Mouse (Mus musculus) c-Kit-positive CD71-positive TER-119-negative erythroid progenitor cells, embryonic 14.5 days (primary cell): Measurements from ENCODE around the gene A230050P20Rik.

ENCODE experiments used
- DNase-seq: peaks from one replicate; pipeline ENCODE4 v3.0.0-alpha.2; 2013; ENCODE audit warnings: low read depth

Gene A230050P20Rik

DNA sequence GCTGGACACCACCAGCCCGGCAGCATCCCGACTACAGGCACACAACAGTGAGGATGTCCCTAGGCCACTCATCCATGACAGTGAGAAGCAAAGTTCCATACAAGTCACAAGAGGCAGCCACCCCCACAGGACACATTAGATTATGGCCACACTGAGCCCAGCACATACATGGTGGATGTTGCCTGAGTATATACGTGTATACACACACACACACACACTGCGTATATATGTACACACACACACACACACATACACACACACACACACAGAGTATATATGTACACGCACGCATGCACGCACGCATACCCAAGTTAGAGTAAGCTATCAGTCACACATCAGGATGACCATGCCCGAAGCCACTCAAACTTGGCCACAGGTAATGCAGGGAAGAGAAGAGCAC lies 26.9 kb downstream of the A230050P20Rik start:
- DNase-seq, result no peak

DNA sequence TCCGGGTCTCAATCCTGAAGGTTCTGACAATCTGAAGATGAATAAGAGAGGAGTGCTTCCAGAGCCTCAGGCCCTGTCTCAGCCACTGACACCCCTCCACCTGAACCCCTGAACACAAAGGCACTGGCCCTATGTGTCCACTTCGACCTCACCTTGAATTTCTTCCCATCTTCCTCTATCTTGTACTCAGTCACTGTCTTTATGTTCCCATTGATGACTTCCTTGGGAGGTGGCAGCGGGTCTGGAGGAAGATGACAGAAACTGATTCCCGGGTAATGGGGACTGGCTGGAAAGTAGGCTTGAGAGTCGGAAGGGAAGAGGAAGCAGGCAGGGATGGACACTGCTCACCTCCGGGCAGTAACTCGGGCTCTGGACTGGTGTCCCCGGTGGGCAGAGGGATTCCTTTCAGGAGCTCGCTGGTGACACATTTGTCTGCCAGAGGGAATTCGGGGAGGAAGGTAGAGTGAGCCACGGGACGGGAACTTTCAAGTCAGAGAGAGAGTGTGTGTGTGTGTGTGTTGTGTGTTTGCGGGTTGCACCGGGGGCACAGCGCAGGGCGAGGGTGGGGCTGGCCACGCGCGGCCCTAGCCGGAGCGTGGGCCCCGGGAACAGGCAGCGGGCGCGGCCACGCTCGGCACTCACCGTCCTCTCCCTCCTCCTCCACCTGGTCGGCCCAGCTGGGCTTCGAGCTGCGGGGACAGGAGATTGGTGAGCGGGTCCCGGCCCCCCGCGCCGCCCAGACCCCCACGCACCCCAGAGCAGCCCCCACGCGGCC lies 29.5 kb downstream of the A230050P20Rik start:
- DNase-seq, result no peak

DNA sequence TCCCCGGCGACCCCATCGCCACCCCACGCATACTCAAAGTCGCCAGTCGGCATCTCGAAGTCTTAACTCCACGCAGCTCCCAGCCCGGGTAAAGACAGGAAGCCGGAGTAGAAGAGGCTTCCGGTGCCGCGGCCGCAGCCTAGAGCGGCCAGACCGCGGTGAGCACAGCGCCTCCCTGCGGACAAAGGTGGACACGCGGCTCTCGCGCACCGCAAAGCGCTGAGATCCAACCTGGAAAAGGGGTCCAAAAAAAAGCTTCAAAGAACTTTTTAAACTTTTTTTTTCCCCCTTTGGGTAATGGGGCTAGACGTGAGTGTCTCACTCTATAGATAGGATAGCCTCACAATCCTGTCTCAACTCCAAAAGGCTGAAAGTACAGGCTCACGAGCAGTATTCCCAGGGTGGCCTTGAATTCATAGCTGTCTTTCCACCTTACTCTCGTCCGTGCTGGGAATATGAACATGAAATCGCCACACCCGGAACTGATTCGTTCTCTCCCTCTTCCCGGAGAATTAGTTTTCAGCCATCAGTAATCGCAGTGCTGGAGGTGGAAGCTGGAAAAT lies 30.1 kb downstream of the A230050P20Rik start, which contains the start of gene Eif3g:
Gene Eif3g, minus strand, starts transcription at position 113 of the 563 bp plus-strand sequence.
- DNase-seq, result peak; percentile 75

DNA sequence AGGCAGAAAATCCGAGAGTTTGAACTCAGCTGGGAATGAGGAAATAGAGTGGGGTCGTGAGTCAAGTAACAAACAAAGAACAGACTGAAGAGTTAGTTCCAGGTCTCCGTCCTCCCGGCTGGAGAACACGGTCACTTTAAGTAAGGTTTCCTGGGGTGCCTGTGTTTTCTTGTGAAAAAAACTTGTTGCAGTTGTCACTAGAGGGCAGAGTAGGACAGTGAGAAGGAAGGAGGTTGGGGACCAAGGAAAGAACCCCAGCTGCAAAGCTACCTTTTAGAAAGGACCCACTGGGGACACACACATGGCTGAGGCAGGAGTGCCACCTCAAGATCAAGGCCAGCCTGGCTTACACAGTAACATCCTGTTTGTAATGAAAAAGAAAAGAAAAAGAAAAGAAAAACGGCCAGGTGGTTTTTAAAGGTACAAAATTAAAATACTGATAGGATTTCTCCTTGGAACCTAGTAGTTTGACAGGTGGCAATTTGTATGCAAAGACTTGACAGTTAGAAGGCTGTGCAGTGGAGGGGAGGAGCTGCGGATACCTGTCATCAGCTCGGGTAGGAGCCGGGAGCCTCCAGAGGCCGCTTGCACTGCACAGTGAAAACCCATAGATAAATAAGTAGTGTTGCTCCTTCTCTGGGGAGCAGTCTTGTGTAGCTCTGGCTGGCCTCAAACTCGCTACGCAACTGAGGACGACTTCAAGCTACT lies 33.2 kb downstream of the A230050P20Rik start:
- peak; percentile 62 for DNase-seq

DNA sequence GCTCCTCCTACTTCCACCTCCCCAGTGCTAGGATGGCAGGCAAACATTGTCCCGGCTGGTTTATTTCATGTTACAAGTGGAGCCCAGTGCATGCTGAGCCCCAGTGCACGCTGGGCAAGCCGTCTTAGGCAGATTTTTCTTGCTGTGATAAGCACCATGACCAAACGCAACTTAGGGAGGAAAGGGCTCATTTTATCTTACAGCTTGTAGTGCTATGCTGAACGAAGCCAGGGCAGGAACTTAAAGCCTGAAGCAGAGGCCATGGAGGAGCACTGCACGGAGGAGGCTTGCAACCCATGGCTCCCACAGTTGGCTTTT lies 33.7 kb downstream of the A230050P20Rik start:
- no peak for DNase-seq

DNA sequence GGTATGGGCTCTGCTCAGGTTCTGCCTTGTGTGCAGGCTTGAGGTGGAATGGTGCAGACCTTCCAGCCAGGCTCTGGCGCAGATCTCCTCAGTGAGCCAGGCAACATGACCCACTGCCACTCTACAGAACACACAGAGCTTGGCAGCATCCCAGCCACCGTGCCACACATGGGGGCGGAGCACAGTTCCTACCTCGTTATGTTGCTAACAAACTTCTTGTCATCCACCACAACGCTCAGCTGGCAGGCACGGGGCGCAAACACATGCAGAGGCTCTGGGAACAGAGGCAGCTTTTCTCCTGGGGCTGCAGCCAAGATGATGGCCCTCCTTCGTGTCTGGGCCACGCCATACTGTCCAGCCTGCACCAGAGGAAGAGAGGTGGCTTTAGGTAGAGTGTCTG lies 41.5 kb downstream of the A230050P20Rik start:
- no peak for DNase-seq

DNA sequence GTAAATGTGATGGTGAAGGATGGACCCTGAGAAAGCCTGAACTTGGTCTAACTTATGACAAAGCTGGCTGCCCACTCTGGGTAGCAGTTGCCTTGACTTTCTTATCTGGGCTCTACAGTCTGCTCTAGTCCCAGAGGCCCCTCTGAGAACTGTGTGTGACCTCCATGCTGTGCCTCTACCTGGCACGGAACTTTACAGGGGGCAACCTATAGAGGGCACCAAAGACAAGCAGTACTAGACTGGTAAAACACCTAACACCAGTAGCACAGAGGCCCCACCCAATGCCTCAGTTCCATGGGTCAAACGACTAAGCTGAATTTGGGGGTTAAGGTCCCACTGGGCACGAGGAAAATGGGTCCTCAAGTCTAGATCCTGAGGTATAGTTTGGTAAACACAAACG lies 47.7 kb downstream of the A230050P20Rik start:
- DNase-seq, result peak; percentile 64

DNA sequence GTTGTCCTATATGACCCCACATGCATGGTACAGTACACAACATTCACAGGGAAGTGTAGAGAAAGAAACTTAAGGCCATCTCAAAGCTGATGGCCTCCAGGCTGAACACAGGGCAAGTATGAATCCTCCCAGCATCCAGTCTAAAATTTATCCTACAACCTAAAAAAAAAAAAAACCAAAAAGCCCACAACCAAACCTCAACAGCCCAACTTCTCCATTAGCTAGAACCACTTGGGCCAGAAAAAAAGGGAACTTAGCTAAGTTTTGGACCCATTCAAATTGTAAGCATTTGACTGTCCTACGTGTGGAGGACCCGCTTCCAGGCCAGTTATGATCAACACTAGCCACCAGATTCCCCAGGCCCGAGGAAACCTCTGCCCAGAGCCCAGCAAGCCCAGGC lies 54.8 kb downstream of the A230050P20Rik start:
- DNase-seq, result no peak
